Mouse (Mus musculus) cerebral cortex, adult 2 months (tissue): Measurements from ENCODE around the gene Camk2d.

Source experiments
- WGBS: fragments of 180-500 bp; shearing (Covaris S2); methylation state at CpG from one replicate; pipeline ENCODE4 v1.1.7; 2018; 5-methylcytosine and 5-hydroxymethylcytosine counted together

The Camk2d gene

GRCm38 (mm10) chr3:126596086-126596485, at the start of gene Camk2d:
Gene Camk2d (plus strand): TSS chr3:126596302.
- WGBS, result 1% methylated on average over 16 of the region's 16 CpGs

GRCm38 (mm10) chr3:126563646-126564045, 32.5 kb upstream of the Camk2d start:
- WGBS, result 79% methylated on average over 2 of the region's 2 CpGs

GRCm38 (mm10) chr3:126570628-126571027, 25.5 kb upstream of the Camk2d start:
- 76% methylated on average over 1 of the region's 1 CpGs for WGBS

- WGBS, result 82% methylated on average over 5 of the region's 5 CpGs
These were observed 23.2 kb upstream of the Camk2d start for GRCm38 (mm10) chr3:126572915-126573314.

GRCm38 (mm10) chr3:126575927-126576326, 20.2 kb upstream of the Camk2d start:
- WGBS, result 64% methylated on average over 2 of the region's 2 CpGs

GRCm38 (mm10) chr3:126586134-126586533, 10.0 kb upstream of the Camk2d start:
- 54% methylated on average over 3 of the region's 3 CpGs for WGBS

- 79% methylated on average over 3 of the region's 3 CpGs for WGBS
These were observed 8.6 kb upstream of the Camk2d start for GRCm38 (mm10) chr3:126587477-126587876.

GRCm38 (mm10) chr3:126589556-126589955, 6.5 kb upstream of the Camk2d start:
- 90% methylated on average over 7 of the region's 7 CpGs for WGBS

- WGBS, result 59% methylated on average over 4 of the region's 4 CpGs
These were observed 646 bp upstream of the Camk2d start for GRCm38 (mm10) chr3:126595456-126595855.

- under 1% methylated on average over 65 of the region's 69 CpGs for WGBS
These were observed 524 bp downstream of the Camk2d start for GRCm38 (mm10) chr3:126596491-126597160.

- WGBS, result under 1% methylated on average over 48 of the region's 51 CpGs
These were observed 1.1 kb downstream of the Camk2d start for GRCm38 (mm10) chr3:126597161-126597595.

- 1% methylated on average over 29 of the region's 29 CpGs for WGBS
These were observed 1.7 kb downstream of the Camk2d start for GRCm38 (mm10) chr3:126597596-126598328.

GRCm38 (mm10) chr3:126598329-126598676, 2.2 kb downstream of the Camk2d start:
- 14% methylated on average over 5 of the region's 5 CpGs for whole genome bisulfite sequencing

- 47% methylated on average over 3 of the region's 3 CpGs for WGBS
These were observed 2.8 kb downstream of the Camk2d start for GRCm38 (mm10) chr3:126598881-126599280.

GRCm38 (mm10) chr3:126599335-126599734, 3.2 kb downstream of the Camk2d start:
- 83% methylated on average over 2 of the region's 2 CpGs for WGBS

- 63% methylated on average over 10 of the region's 10 CpGs for WGBS
These were observed 3.8 kb downstream of the Camk2d start for GRCm38 (mm10) chr3:126599936-126600335.

GRCm38 (mm10) chr3:126602772-126603171, 6.7 kb downstream of the Camk2d start:
- WGBS, result 51% methylated on average over 11 of the region's 11 CpGs

- 89% methylated on average over 9 of the region's 9 CpGs for WGBS
These were observed 8.7 kb downstream of the Camk2d start for GRCm38 (mm10) chr3:126604656-126605434.

- 67% methylated on average over 5 of the region's 5 CpGs for WGBS
These were observed 13.2 kb downstream of the Camk2d start for GRCm38 (mm10) chr3:126609310-126609709.

- WGBS, result 73% methylated on average over 14 of the region's 14 CpGs
These were observed 13.8 kb downstream of the Camk2d start for GRCm38 (mm10) chr3:126609795-126610451.

GRCm38 (mm10) chr3:126611624-126612023, 15.5 kb downstream of the Camk2d start:
- WGBS, result 60% methylated on average over 7 of the region's 7 CpGs
